Mouse (Mus musculus) lung, embryonic 15.5 days (tissue): Measurements from ENCODE around the gene Gm26602. TPM values are rescaled to one million over a fixed set of nuclear protein-coding genes. Genes with fewer than 3 reads are reported as not detected.
"Not testable (repeated sequence)": the region's sequence is repeated elsewhere in the genome, so short reads cannot be mapped to it uniquely, and the experiment has no call there.

Source experiments
- ATAC-seq: fragments of 200-750 bp; cut with Nextera tagmentation; 2 replicates; pipeline ENCODE4 v1.8.0; 2017; ENCODE audit warnings: moderate number of reproducible peaks, borderline replicate concordance; ENCODE audit not compliant: low FRiP score, low TSS enrichment; ENCODE audit errors: extremely low read depth
- H3K27ac ChIP-seq: fragments of 300-500 bp; sonication (generic); 2 replicates; pipeline ENCODE4 v1.5.1; 2015; ENCODE audit warnings: moderate library complexity, mild to moderate bottlenecking, inconsistent platforms
- H3K27me3 ChIP-seq: fragments of 300-500 bp; sonication (generic); 2 replicates; pipeline ENCODE4 v1.6.1; 2015; ENCODE audit warnings: inconsistent platforms
- H3K36me3 ChIP-seq: fragments of 300-500 bp; sonication (generic); 2 replicates; pipeline ENCODE4 v1.6.1; 2015; ENCODE audit warnings: inconsistent platforms
- H3K4me1 ChIP-seq: fragments of 300-500 bp; sonication (generic); 2 replicates; pipeline ENCODE4 v1.6.1; 2015; ENCODE audit warnings: inconsistent platforms
- H3K4me2 ChIP-seq: fragments of 300-500 bp; sonication (generic); 2 replicates; pipeline ENCODE4 v1.6.1; 2015; ENCODE audit warnings: inconsistent platforms, mild to moderate bottlenecking, moderate library complexity
- H3K4me3 ChIP-seq: fragments of 300-500 bp; sonication (generic); 2 replicates; pipeline ENCODE4 v1.5.1; 2015; ENCODE audit warnings: mild to moderate bottlenecking, inconsistent platforms
- H3K9ac ChIP-seq: fragments of 300-500 bp; sonication (generic); 2 replicates; pipeline ENCODE4 v1.6.1; 2015; ENCODE audit warnings: inconsistent platforms
- H3K9me3 ChIP-seq: fragments of 300-500 bp; sonication (generic); 2 replicates; pipeline ENCODE4 v1.6.1; 2016; ENCODE audit warnings: inconsistent platforms
- WGBS: fragments of 180-500 bp; shearing (Covaris S2); methylation state at CpG from one replicate; pipeline ENCODE4 v1.1.7; 2015; 5-methylcytosine and 5-hydroxymethylcytosine counted together
- microRNA-seq: library from miRNA; unstranded; fragments of <30 nt; microRNA quantifications from one replicate; pipeline ENCODE4, GENCODE M21; 2016
- polyA plus RNA-seq: library from polyadenylated mRNA; unstranded; fragments of >200 nt; fragmentation: Nextera tagmentation; extraction: Ambion mirVana; gene quantifications from 2 replicates; pipeline ENCODE4 v1.2.1, GENCODE M21; 2015

Gm26602 gene
- polyA plus RNA-seq, 1 experiment from 2014 or later, result 1.2 TPM

DNA sequence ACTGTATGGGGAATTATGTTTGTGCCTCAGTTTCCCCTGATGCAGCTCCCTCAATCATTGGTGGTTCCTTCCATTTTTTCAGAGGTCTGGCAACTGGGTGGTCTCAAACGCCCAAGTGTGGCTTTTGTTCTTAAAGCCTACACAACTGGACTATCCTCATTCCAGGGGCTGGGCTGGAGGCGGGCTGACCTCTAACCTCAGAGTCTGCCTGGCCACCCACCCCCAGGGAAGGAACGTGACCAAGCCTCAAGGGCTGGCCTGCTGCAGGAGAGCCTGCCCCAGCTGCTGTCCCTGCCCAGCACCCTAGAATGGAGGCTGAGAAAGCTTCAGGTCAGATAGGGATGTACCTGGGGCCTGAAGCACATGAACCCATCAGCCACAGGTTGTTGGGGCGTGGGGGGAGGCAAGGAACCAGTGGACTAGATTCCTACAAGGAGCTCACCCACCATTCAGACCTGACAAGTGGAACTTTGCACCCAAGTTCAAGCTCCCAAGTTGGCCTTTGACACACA lies 46.0 kb downstream of the Gm26602 start:
- Histone ChIP-seq H3K36me3 (peaks cover 17% of the 10 kb centered on the region), H3K27ac (no peak overlapping the region), H3K27me3 (no peaks in the 10 kb centered on the region), H3K9me3 (no peaks in the 10 kb centered on the region), H3K9ac (no peak overlapping the region), H3K4me3 (no peak overlapping the region), H3K4me2 (no peak overlapping the region), H3K4me1 (peaks cover 23% of the 10 kb centered on the region)
- no peak for ATAC-seq
- 31% methylated on average over 4 of the region's 4 CpGs for WGBS

DNA sequence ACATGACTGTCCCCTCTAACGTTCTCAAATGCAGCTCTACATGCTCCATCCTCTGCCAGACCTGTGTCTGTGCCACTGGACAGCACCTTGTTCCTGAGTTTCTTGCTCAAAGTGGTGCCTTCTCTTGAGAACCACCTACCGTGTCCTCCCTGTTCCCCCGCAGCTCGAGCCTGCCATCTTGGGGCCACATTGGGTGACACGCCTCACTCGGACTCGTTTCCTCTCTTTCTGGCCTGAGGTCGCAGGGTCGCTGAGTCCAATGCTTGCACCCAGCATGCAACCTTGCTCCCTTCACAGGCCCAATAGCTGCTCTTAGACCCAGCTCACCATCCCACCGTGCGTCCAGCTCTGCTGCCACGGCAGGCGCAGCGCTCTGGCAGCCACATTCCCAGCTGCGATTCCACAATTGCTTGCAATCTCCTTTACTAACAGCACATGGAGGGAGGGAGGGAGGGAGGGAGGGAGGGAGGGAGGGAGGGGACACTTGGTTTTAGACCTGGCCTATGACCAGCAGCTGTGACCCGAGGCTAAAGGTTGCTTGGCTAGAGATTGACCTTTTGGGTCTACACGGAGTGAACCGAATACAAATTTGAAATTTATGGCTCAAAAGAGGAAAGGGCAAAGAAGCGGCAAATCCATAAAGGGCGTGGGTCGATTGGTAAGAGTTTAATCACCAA lies 47.6 kb downstream of the Gm26602 start:
- Histone ChIP-seq H3K27ac (no peak overlapping the region), H3K4me1 (peaks cover 23% of the 10 kb centered on the region), H3K4me2 (peak overlapping the region; percentile 29; the same call in 1 of the 2 replicates), H3K27me3 (no peaks in the 10 kb centered on the region), H3K4me3 (no peak overlapping the region), H3K9ac (no peak overlapping the region), H3K9me3 (no peaks in the 10 kb centered on the region), H3K36me3 (peaks cover 21% of the 10 kb centered on the region)
- WGBS, result 15% methylated on average over 21 of the region's 21 CpGs
- ATAC-seq, result no peak

DNA sequence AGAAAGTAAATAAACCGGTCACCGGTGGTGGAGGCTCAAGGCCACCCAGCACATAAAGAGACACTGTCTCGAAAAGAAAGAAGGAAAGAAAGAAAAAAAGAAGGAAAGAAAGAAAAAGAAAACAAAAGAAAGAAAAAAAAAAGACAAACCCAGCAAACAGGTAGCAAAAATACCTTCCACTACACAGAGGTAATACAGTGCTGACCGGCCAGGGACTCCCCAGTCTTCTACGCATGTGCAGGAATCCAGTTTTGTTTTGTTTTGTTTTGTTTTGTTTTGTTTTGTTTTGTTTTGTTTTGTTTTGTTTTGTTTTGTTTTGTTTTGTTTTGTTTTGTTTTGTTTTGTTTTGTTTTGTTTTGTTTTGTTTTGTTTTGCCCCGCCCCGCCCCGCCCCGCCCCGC lies 48.8 kb downstream of the Gm26602 start:
- WGBS, result 39% methylated on average over 8 of the region's 10 CpGs
- not testable (repeated sequence) for ATAC-seq

DNA sequence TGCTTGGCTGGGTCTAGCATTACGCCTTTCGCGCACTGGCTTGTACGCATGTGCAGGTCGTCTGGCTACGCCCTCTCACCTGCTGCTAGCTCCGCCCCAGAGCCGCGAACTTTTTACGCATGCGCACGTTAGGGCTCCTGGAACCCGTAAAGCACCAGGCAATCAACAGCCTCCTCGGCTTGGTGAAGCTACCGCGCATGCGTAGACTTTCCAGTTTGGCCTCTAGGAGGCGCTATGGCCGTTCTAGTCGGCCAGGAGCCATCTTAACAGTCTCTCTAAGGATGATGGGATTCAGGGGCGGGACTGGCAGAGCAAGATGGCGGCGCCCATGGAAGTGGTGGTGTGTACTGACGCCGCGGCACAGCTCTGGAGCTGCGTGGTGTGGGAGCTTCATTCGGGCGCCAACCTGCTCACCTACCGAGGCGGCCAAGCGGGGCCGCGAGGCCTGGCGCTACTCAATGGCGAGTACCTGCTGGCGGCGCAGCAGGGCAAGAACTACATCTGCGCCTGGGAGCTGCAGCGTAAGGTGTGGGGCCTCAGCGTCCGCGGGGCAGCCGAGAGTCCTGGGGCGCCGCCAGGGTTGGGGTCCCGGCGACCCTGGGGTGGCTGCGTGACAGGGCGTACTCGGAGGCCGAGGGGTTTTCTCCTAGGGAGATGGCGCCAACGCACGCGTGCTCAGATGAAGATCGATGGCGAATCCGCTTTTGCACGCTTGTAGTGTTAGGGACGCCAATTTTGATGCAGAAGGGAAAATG lies 49.4 kb downstream of the Gm26602 start, which contains the start of gene Wdr18:
Gene Wdr18 (plus strand): TSS at position 306 of the 755 bp plus-strand sequence.
- ATAC-seq, result peak; percentile 95
- H3K4me1 ChIP-seq, result peaks cover 23% of the 10 kb centered on the region
- peak within 1 kb of the TSS; percentile 65 for H3K27ac ChIP-seq
- no peaks in the 10 kb centered on the region for H3K9me3 ChIP-seq
- H3K4me3 ChIP-seq, result peak within 1 kb of the TSS; percentile 98
- no peaks in the 10 kb centered on the region for H3K27me3 ChIP-seq
- peak within 1 kb of the TSS; percentile 75 for H3K4me2 ChIP-seq
- peak within 1 kb of the TSS; percentile 94 for H3K9ac ChIP-seq
- under 1% methylated on average over 61 of the region's 61 CpGs for WGBS
- peaks cover 35% of the 10 kb centered on the region for H3K36me3 ChIP-seq

More for the DNA sequence above, 48.8 kb downstream of the Gm26602 start:
- Histone ChIP-seq H3K36me3 (peaks cover 29% of the 10 kb centered on the region), H3K4me2 (peak overlapping the region; percentile 75), H3K4me1 (peaks cover 23% of the 10 kb centered on the region), H3K4me3 (peak overlapping the region; percentile 98)
- not testable (repeated sequence) for H3K9me3 ChIP-seq, H3K27me3 ChIP-seq, H3K9ac ChIP-seq, H3K27ac ChIP-seq

Small RNA genes lying within 50 kb of the gene (microRNA-seq; reads per million reads assigned to microRNA genes)
- not detected for gene Mir6910

Other genes with a start within 250 kb of the Gm26602 start
- gene Madcam1, start 246.3 kb upstream of the Gm26602 start, polyA plus RNA-seq, result 0.89 and 1.3 TPM in 2 replicates
- gene Tpgs1, start 241.5 kb upstream of the Gm26602 start, polyA plus RNA-seq, result 61.7 and 65.9 TPM in 2 replicates
- 79.5 and 82.0 TPM in 2 replicates for gene Cdc34, start 228.7 kb upstream of the Gm26602 start, polyA plus RNA-seq
- gene Gzmm, start 221.8 kb upstream of the Gm26602 start, polyA plus RNA-seq, result 0.86 and 0.89 TPM in 2 replicates
- gene Bsg, start 206.4 kb upstream of the Gm26602 start, polyA plus RNA-seq, result 1,102 and 1,152 TPM in 2 replicates
- gene Hcn2, start 194.2 kb upstream of the Gm26602 start, polyA plus RNA-seq, result 0.05 and 0.10 TPM in 2 replicates
- 41.5 and 49.2 TPM in 2 replicates for gene Polrmt, start 164.3 kb upstream of the Gm26602 start, polyA plus RNA-seq
- gene Fgf22, start 155.8 kb upstream of the Gm26602 start, polyA plus RNA-seq, result 0.12 and 0.30 TPM in 2 replicates
- 89.7 and 91.3 TPM in 2 replicates for gene Rnf126, start 143.9 kb upstream of the Gm26602 start, polyA plus RNA-seq
- 19.2 and 20.5 TPM in 2 replicates for gene Fstl3, start 133.6 kb upstream of the Gm26602 start, polyA plus RNA-seq
- gene Prss57, start 119.9 kb upstream of the Gm26602 start, polyA plus RNA-seq, result 0.40 and 1.9 TPM in 2 replicates
- 61.3 and 63.7 TPM in 2 replicates for gene Palm, start 117.3 kb upstream of the Gm26602 start, polyA plus RNA-seq
- gene Misp, start 89.9 kb upstream of the Gm26602 start, polyA plus RNA-seq, result 7.7 and 10.2 TPM in 2 replicates
- gene Ptbp1, start 56.4 kb upstream of the Gm26602 start, polyA plus RNA-seq, result 367 and 368 TPM in 2 replicates
- 3.7 and 3.8 TPM in 2 replicates for gene Prtn3, start 36.4 kb upstream of the Gm26602 start, polyA plus RNA-seq
- 29.1 and 32.4 TPM in 2 replicates for gene Plppr3, start 36.2 kb upstream of the Gm26602 start, polyA plus RNA-seq
- gene Elane, start 24.6 kb upstream of the Gm26602 start, polyA plus RNA-seq, result 0.25 and 0.72 TPM in 2 replicates
- not detected in 2 replicates for gene Cfd, start 20.0 kb upstream of the Gm26602 start, polyA plus RNA-seq
- gene Med16, start 1.9 kb upstream of the Gm26602 start, polyA plus RNA-seq, result 54.7 and 56.1 TPM in 2 replicates
- 0.59 and 0.87 TPM in 2 replicates for gene Kiss1r, start 6.1 kb downstream of the Gm26602 start, polyA plus RNA-seq
- 143 and 152 TPM in 2 replicates for gene R3hdm4, start 10.4 kb downstream of the Gm26602 start, polyA plus RNA-seq
- 4.8 and 6.0 TPM in 2 replicates for gene Arid3a, start 16.2 kb downstream of the Gm26602 start, polyA plus RNA-seq
- gene Wdr18, start 49.3 kb downstream of the Gm26602 start, polyA plus RNA-seq, result 95.1 and 96.2 TPM in 2 replicates
- gene Grin3b, start 59.9 kb downstream of the Gm26602 start, polyA plus RNA-seq, result 0.34 and 0.45 TPM in 2 replicates
- 20.2 and 20.5 TPM in 2 replicates for gene Tmem259, start 73.5 kb downstream of the Gm26602 start, polyA plus RNA-seq
- 367 and 375 TPM in 2 replicates for gene Cnn2, start 77.7 kb downstream of the Gm26602 start, polyA plus RNA-seq
- gene Abca7, start 85.6 kb downstream of the Gm26602 start, polyA plus RNA-seq, result 3.5 and 4.3 TPM in 2 replicates
- gene Arhgap45, start 105.8 kb downstream of the Gm26602 start, polyA plus RNA-seq, result 16.8 and 19.8 TPM in 2 replicates
- 223 and 225 TPM in 2 replicates for gene Polr2e, start 128.9 kb downstream of the Gm26602 start, polyA plus RNA-seq
- 523 and 535 TPM in 2 replicates for gene Gpx4, start 136.3 kb downstream of the Gm26602 start, polyA plus RNA-seq
- 15.5 and 16.6 TPM in 2 replicates for gene Sbno2, start 194.7 kb downstream of the Gm26602 start, polyA plus RNA-seq
- gene Stk11, start 204.9 kb downstream of the Gm26602 start, polyA plus RNA-seq, result 18.6 and 22.1 TPM in 2 replicates
- 521 and 541 TPM in 2 replicates for gene Atp5d, start 227.8 kb downstream of the Gm26602 start, polyA plus RNA-seq
- 3.9 and 5.0 TPM in 2 replicates for gene Cbarp, start 230.0 kb downstream of the Gm26602 start, polyA plus RNA-seq
- 17.5 and 18.6 TPM in 2 replicates for gene Midn, start 237.4 kb downstream of the Gm26602 start, polyA plus RNA-seq